Mouse (Mus musculus) heart, embryonic 15.5 days (tissue): ENCODE results near the gene Brap. TPM values are rescaled to one million over a fixed set of nuclear protein-coding genes. Genes with fewer than 3 reads are reported as not detected.

Experiments
- ATAC-seq: fragments of 200-750 bp; cut with Nextera tagmentation; replicated peaks from 2 replicates; pipeline ENCODE4 v1.8.0; 2017; ENCODE audit warnings: low read depth, moderate TSS enrichment; ENCODE audit not compliant: insufficient number of reproducible peaks, insufficient read depth, low FRiP score
- H3K27ac ChIP-seq: fragments of 300-500 bp; sonication (generic); 2 replicates; pipeline ENCODE4 v1.5.1; 2015; ENCODE audit warnings: mild to moderate bottlenecking, inconsistent platforms
- H3K27me3 ChIP-seq: fragments of 300-500 bp; sonication (generic); 2 replicates; pipeline ENCODE4 v1.6.1; 2015; ENCODE audit warnings: inconsistent platforms
- H3K36me3 ChIP-seq: fragments of 300-500 bp; sonication (generic); 2 replicates; pipeline ENCODE4 v1.6.1; 2015; ENCODE audit warnings: mild to moderate bottlenecking, inconsistent platforms
- H3K4me1 ChIP-seq: fragments of 300-500 bp; sonication (generic); replicated peaks from 2 replicates; pipeline ENCODE4 v1.6.1; 2015; ENCODE audit warnings: inconsistent platforms
- H3K4me2 ChIP-seq: fragments of 300-500 bp; sonication (generic); 2 replicates; pipeline ENCODE4 v1.6.1; 2015; ENCODE audit warnings: inconsistent platforms, mild to moderate bottlenecking, moderate library complexity
- H3K4me3 ChIP-seq: fragments of 300-500 bp; sonication (generic); 2 replicates; pipeline ENCODE4 v1.5.1; 2015; ENCODE audit warnings: mild to moderate bottlenecking, inconsistent platforms
- H3K9ac ChIP-seq: fragments of 300-500 bp; sonication (generic); 2 replicates; pipeline ENCODE4 v1.6.1; 2015; ENCODE audit warnings: mild to moderate bottlenecking, inconsistent platforms
- H3K9me3 ChIP-seq: fragments of 300-500 bp; sonication (generic); replicated peaks from 2 replicates; pipeline ENCODE4 v1.6.1; 2016; ENCODE audit warnings: inconsistent platforms
- WGBS: fragments of 180-500 bp; shearing (Covaris S2); methylation state at CpG from one replicate; pipeline ENCODE4 v1.1.7; 2015; ENCODE audit warnings: mixed read lengths; 5-methylcytosine and 5-hydroxymethylcytosine counted together
- polyA plus RNA-seq: library from polyadenylated mRNA; unstranded; fragments of >200 nt; fragmentation: Nextera tagmentation; extraction: Ambion mirVana; gene quantifications from 2 replicates; pipeline ENCODE4 v1.2.1, GENCODE M21; 2015

Gene Brap
- polyA plus RNA-seq, 1 experiment from 2014 or later = 22.7 TPM

DNA sequence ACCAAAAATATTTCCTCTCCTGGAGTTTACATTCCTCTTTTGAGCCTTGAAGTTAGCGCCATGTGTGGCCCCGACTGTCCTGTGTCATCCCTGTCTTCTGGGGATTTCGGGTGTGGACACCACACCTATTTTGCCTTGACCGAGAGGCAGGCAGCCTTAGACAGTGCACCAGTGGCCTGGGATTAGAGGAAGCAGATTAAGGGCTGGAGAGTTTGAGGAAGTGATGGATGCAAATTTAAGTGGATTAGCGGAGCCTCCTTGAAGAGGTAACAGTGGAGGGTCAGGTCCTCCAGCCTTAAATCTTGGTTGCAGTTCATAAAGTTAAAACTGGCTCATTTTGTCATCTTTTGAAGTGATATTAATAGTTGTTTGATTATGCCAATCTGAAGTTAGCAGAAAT lies 58.1 kb downstream of the Brap start:
- peaks cover 4% of the 10 kb centered on the region; the same call in 1 of the 2 replicates for H3K36me3 ChIP-seq
- H3K27ac ChIP-seq = no peak overlapping the region
- no peaks in the 10 kb centered on the region for H3K27me3 ChIP-seq
- H3K9me3 ChIP-seq = no peaks in the 10 kb centered on the region
- no peak overlapping the region for H3K4me3 ChIP-seq
- 74% methylated on average over 5 of the region's 5 CpGs for WGBS
- no peak overlapping the region for H3K4me2 ChIP-seq
- peaks cover 65% of the 10 kb centered on the region for H3K4me1 ChIP-seq
- no peak overlapping the region for H3K9ac ChIP-seq
- ATAC-seq = no peak

DNA sequence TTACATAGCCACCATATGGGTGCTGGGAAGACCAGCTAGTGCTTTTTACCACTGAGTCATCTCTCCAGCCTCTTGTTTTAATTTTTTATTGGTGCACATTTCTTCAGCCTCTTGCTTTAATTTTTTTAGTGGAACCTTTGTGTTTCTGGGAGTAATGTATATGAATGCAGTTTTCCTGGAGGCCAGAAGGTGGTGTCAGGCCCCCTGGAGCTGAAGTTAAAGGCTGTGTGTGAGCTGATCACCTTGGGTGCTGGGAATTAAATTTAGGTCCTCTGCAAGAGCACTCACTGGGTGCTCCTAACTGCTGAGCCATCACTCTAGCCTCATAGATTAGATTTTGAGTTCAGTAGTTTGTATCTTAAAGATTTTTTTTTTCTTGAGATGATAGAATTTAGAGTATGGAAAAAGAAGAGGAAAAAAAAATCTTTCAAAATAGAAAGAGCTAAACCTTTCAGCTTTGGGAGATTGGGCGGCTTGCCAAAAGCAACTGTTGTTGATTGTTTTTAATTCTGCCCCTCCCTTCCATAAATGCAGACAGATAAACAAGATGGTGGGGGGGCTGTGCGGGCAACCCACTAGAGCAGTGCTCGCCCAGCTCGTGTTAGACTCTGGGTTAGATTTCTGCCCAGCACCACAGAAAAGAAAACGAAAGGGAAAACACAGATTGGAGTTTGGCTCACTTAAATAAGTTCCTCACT lies 60.7 kb downstream of the Brap start:
- Histone ChIP-seq H3K36me3 (peaks cover 4% of the 10 kb centered on the region; the same call in 1 of the 2 replicates), H3K9ac (no peak overlapping the region), H3K9me3 (no peaks in the 10 kb centered on the region), H3K27ac (no peak overlapping the region), H3K4me3 (no peak overlapping the region), H3K27me3 (no peaks in the 10 kb centered on the region), H3K4me1 (peaks cover 55% of the 10 kb centered on the region), H3K4me2 (no peak overlapping the region)
- ATAC-seq = no peak
- 86% methylated on average over 5 of the region's 5 CpGs for WGBS

DNA sequence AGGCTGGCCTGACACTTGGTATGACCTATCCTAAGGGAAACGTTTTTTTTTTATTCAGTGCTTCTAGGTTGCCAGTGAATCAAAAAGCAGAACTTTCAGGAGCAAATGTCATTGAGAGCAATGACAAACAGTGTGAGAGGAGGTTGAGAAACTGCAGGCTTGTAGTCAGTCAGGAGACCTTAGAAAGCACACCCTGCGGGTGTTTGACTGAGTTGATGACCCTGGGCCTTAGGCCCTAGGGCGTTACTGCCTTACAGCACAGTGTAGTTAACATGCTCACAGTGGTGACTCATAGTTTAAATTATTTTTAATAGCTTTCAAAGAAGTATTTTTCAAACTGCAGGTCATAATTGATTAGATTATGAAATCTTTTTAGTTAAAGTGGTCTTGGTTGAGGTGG lies 61.5 kb downstream of the Brap start:
- WGBS = 59% methylated on average over 3 of the region's 3 CpGs
- Histone ChIP-seq H3K27ac (no peak overlapping the region), H3K4me1 (peaks cover 49% of the 10 kb centered on the region), H3K9me3 (no peaks in the 10 kb centered on the region), H3K27me3 (no peaks in the 10 kb centered on the region), H3K9ac (no peak overlapping the region), H3K36me3 (peaks cover 4% of the 10 kb centered on the region; the same call in 1 of the 2 replicates), H3K4me3 (no peak overlapping the region), H3K4me2 (no peak overlapping the region)
- ATAC-seq = no peak

DNA sequence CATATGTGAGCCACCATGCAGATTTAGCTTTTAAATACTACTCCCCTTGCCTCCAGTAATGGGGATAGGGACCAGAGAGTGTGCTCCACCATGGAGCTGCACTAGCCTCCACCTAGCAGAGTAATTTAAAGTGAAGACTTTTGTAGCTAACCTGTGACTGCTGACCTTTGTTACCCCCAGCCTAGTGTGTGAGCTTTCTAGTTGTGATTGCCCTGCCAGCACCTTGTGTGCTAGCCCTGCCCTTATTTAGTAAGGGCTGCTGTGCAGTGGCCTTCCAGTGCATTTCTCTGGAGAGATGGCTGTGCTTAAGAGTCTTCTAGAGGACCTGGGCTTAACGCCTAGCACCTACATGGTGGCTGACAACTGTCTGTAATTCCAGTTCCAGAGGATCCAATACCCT lies 64.3 kb downstream of the Brap start:
- H3K4me1 ChIP-seq = peaks cover 36% of the 10 kb centered on the region
- no peaks in the 10 kb centered on the region for H3K9me3 ChIP-seq
- H3K4me3 ChIP-seq = no peak overlapping the region
- no peak overlapping the region; the same call in 1 of the 2 replicates for H3K27ac ChIP-seq
- H3K27me3 ChIP-seq = no peaks in the 10 kb centered on the region
- H3K36me3 ChIP-seq = no peaks in the 10 kb centered on the region
- H3K4me2 ChIP-seq = no peak overlapping the region
- WGBS = 46% methylated on average over 1 of the region's 1 CpGs
- H3K9ac ChIP-seq = no peak overlapping the region
- ATAC-seq = no peak

DNA sequence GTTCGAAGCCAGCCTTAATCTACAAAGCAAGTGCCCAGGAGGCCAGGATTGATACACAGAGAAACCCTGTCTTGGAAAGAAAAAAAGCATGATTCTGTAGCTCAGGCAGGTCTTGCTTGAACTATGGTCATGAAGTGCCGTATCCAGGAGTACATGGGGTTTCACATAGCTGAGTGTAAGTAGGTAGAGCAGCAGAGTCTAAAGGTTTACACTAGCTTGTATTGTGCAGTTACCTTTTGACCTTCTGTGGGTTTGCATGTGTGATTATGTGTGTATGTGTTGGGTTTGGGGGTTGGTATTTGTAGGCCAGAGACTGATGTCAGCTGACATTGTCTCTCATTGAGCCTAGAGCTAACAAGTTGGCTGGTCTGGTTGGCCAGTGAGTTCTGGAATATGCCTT lies 69.7 kb downstream of the Brap start:
- Histone ChIP-seq H3K4me1 (peaks cover 4% of the 10 kb centered on the region; the same call in 1 of the 2 replicates), H3K36me3 (peaks cover 6% of the 10 kb centered on the region; the same call in 1 of the 2 replicates), H3K27ac (no peak overlapping the region), H3K4me2 (no peak overlapping the region), H3K4me3 (no peak overlapping the region), H3K9me3 (no peaks in the 10 kb centered on the region), H3K27me3 (no peaks in the 10 kb centered on the region), H3K9ac (no peak overlapping the region)
- WGBS = 93% methylated on average over 2 of the region's 2 CpGs
- no peak for ATAC-seq

DNA sequence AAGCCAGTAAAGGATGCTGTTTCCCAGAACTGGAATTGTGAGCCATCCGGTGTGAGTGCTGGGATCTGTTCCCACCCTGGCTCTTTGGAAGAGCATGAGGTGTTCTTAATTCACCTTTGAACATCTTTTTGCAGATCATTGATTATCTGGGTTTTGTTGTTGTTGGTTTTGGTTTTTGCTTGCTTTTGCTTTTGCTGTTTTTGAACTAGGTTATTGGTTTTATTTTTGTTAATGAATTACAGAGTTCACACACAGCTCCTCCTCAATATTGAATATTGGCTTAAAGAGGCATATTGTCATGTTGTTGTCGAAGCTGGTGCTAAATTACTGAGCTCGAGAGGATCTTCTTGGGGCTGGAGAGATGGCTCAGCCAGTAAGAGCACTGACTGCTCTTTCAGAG lies 76.3 kb downstream of the Brap start:
- Histone ChIP-seq H3K4me2 (no peak overlapping the region), H3K36me3 (peaks cover 6% of the 10 kb centered on the region), H3K4me1 (0 out of 2 replicates have a peak, but pooled peaks cover 3% of the 10 kb centered on the region), H3K4me3 (no peak overlapping the region), H3K9me3 (no peaks in the 10 kb centered on the region), H3K9ac (no peak overlapping the region), H3K27ac (no peak overlapping the region), H3K27me3 (no peaks in the 10 kb centered on the region)
- WGBS = 92% methylated on average over 3 of the region's 3 CpGs
- ATAC-seq = no peak

Other genes starting within 250 kb of the Brap start
- 2.7 and 4.3 TPM in 2 replicates for gene Tmem116, start 208.7 kb upstream of the Brap start, polyA plus RNA-seq
- 110 and 140 TPM in 2 replicates for gene Erp29, start 208.1 kb upstream of the Brap start, polyA plus RNA-seq
- 0.05 and 0.11 TPM in 2 replicates for gene Adam1b, start 157.1 kb upstream of the Brap start, polyA plus RNA-seq
- gene Adam1a, start 115.1 kb upstream of the Brap start, polyA plus RNA-seq = 0.86 and 0.91 TPM in 2 replicates
- gene Gm42878, start 115.1 kb upstream of the Brap start, polyA plus RNA-seq = 0.18 TPM in 1 of 2 replicates, not detected in the other
- gene Mapkapk5, start 114.7 kb upstream of the Brap start, polyA plus RNA-seq = 30.5 and 33.1 TPM in 2 replicates
- 95.0 and 119 TPM in 2 replicates for gene Aldh2, start 66.7 kb upstream of the Brap start, polyA plus RNA-seq
- gene Acad12, start 41.6 kb upstream of the Brap start, polyA plus RNA-seq = 6.0 and 6.1 TPM in 2 replicates
- 1.6 and 2.5 TPM in 2 replicates for gene Acad10, start within 50 bp of the Brap start, polyA plus RNA-seq
- 59.4 and 63.7 TPM in 2 replicates for gene Atxn2, start 50.8 kb downstream of the Brap start, polyA plus RNA-seq
- 13.2 and 18.5 TPM in 2 replicates for gene Sh2b3, start 177.1 kb downstream of the Brap start, polyA plus RNA-seq
- 15.1 and 18.2 TPM in 2 replicates for gene Pheta1, start 188.4 kb downstream of the Brap start, polyA plus RNA-seq